Mouse (Mus musculus) cerebellum, postnatal 25 days (tissue): ENCODE data around the gene Ltn1.

ENCODE experiments used
- DNase-seq, 2 experiments: peaks; one replicate each; pipeline ENCODE4 v3.0.0; 2021; ENCODE audit warnings: mixed read lengths in 2 of 2

Ltn1 gene

DNA sequence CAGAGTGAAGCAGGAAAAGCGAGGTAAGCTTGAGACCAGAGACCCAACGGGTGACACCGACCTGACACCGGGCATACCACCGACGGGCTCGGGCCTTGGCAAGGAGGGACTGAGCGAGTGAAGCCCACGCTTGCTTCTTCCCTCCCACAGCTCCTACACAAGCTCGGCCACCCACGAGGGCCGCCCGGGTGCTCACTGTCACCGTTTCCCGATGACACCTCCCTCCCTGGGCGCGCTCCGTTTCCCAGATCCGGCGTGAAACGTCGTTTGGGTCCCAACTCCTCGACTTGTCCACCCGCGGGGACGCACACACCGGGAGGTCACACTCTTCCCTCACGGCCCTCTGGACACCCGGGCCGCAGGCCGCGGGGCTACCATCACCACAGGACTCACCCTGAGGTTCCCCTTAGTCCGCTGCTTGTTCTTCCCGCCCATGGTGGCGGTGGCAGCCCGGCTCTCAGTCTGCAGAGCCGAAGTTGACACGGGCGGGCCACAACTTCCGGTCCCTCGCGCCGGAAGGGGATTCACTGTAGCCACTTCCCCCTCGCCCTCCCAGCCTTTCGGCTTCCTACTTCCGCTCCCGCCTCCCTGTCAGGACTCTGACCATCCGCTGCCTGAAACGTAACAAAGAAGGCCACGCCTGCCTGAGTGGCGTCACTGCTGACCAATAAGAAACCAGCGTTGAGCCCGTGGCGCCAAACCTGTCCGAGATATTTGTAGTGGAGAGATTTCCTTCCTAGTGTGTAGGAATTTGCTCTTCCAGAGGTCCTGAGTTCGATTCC, at the start of gene Ltn1:
Gene Ltn1, minus strand, starts transcription at position 580 of the 782 bp plus-strand sequence.
- peak; percentile 98 to 99 for DNase-seq

DNA sequence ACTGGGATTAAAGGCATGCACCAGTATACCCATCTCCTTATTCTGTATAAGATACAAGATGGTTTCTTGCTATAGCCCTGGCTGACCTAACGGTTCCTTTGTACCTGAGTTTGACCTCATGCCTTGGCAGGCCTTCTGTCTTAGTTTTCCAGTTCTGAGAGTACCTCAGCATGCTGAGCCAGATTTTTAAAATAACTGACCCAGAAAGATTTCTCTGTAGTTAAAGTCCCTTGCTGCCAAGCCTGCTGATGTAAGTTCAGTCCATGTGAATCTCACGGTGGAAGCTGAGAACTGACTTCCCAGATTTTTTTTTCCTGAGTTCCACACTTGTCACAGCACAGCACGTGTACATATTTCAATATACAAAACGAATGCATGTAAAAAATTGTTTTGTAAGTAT, 38.2 kb upstream of the Ltn1 start:
- DNase-seq, result no peak

DNA sequence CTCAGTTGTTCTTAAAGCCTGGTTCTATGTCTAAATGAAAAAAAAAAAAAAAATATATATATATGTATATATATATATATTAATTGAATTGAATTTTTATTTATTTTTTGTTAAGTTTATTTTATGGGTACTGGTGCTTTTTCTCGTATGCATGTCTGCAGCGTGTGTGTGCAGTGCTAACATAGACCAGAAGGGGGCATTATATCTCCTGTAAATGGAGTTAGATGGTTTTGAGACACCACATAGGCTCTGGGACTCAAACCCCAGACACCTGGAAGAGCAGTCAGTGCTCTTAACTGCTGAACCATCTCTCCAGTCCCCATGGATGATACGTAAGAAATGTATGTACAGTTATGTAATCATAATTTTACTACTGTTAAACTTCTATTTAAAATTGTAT, 26.3 kb upstream of the Ltn1 start:
- DNase-seq, result no peak

- DNase-seq, result no peak
Observed at GRCm38 (mm10) chr16:87455180-87455611, 22.8 kb upstream of the Ltn1 start.

DNA sequence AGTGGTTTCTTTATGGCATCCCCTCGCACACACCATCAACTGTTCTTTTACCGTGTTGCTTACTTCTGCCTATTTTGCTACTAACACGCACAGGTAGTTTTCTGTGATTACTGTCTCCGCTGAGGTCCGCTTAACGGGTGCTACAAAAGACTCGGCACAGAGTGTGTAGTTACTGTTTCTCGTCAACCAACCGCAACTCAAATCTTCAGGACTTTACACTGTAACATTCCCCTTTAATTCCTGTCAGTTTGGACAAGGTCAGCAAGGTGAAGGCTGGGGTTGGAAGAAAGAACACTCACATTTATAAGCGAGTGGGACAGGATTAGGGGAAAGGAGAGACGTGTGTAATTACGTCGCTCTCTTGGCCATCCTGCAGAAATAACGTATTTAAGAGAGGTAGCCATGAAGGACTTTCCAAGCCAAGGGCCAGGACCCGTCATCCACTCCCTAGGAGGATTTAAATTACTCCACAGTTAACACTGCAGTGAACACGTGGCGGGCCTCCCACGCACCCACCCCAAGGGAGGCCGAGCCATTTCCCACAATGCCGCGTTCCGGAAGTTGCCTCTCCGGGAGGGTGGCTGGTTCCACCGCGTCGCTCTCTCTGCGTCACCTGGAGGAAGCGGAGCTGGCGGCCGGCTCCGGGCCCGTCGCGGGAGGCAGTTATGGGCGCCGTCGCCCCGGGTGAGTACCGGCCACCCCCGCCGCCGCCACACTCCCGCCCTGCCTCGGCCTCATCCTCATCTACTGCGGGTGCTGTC, 22.2 kb upstream of the Ltn1 start, which contains the start of gene Usp16:
Gene Usp16, plus strand, starts transcription at position 285 of the 761 bp plus-strand sequence.
- DNase-seq, result peak; percentile 96 to 97

- no peak for DNase-seq
Observed at GRCm38 (mm10) chr16:87453226-87453625, 20.8 kb upstream of the Ltn1 start.

- DNase-seq, result no peak
Observed at GRCm38 (mm10) chr16:87445528-87445927, 13.1 kb upstream of the Ltn1 start.

GRCm38 (mm10) chr16:87445110-87445509, 12.7 kb upstream of the Ltn1 start:
- DNase-seq, result no peak

- no peak for DNase-seq
Observed at GRCm38 (mm10) chr16:87444071-87444470, 11.7 kb upstream of the Ltn1 start.

- no peak for DNase-seq
Observed at GRCm38 (mm10) chr16:87443245-87443644, 10.8 kb upstream of the Ltn1 start.

DNA sequence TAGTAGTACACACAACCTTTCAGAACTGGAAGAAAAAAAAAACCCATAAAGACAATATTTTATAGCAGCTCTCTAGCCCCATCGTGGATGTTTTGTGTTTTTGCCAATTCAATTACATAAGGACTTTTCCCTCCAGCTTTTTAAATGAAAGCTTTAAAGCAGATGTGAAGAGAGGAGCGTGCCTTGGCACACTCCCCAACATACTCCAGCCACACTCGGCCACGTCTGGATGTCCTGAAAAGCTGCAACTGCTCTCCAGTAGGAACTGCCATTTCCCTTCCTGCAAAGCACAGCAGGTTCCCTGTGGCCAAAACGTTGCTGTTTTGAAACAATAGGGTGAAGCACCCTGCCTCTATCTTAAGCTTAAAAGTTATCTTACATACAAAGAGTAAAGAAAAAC, 9.9 kb upstream of the Ltn1 start:
- no peak for DNase-seq

DNA sequence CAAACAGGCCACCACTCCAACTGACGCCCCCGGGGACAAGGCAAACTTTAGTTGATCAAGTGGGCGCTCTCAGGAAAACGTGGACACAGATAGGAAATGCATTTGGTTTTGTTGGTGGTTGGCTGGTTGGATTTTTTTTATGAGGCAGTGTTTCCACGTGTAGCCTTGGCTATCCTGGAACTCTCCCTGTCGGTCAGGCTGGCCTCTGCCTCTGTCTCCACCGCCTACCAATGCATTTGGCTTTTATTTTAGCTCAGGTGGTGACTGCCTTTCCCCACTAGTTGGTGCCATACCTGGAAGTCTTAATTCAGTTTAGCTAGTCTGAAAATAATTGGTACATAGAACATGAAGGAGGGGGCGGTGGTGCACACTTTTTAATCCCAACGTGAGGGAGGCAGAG, 8.7 kb upstream of the Ltn1 start:
- peak in 1 of 2 experiments; percentile 31 for DNase-seq

GRCm38 (mm10) chr16:87440184-87440686, 7.8 kb upstream of the Ltn1 start, which contains the start of gene Rwdd2b:
TSS of gene Rwdd2b (minus strand) at chr16:87440573.
- peak; percentile 95 for DNase-seq

- DNase-seq, result no peak
Observed at GRCm38 (mm10) chr16:87438697-87439096, 6.3 kb upstream of the Ltn1 start.

GRCm38 (mm10) chr16:87437096-87437495, 4.7 kb upstream of the Ltn1 start:
- no peak for DNase-seq

GRCm38 (mm10) chr16:87435411-87436205, 3.2 kb upstream of the Ltn1 start:
- no peak for DNase-seq

- no peak for DNase-seq
Observed at GRCm38 (mm10) chr16:87434946-87435345, 2.5 kb upstream of the Ltn1 start.

DNA sequence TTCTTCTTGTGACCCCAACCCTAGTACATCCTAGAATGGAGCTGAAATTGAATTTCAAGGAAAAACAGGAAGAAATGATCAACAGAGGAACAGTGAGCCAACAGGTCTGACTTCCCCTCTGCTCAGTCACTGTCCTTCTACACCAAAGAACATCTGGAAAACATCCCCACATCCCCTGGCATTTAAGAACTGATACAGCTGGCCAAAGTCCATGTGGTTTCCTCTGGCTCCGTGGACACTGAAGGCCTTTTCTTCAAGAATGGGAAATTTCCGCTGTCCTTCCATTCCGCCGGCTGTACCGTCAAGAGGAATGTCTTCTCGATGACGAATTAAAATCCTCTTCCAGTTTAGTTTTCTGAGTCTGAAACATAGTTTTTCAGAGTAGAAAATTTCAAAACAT, 1.9 kb upstream of the Ltn1 start:
- DNase-seq, result no peak

- DNase-seq, result no peak
Observed at GRCm38 (mm10) chr16:87427516-87427915, 4.9 kb downstream of the Ltn1 start.

- no peak for DNase-seq
Observed at GRCm38 (mm10) chr16:87420662-87421061, 11.8 kb downstream of the Ltn1 start.

DNA sequence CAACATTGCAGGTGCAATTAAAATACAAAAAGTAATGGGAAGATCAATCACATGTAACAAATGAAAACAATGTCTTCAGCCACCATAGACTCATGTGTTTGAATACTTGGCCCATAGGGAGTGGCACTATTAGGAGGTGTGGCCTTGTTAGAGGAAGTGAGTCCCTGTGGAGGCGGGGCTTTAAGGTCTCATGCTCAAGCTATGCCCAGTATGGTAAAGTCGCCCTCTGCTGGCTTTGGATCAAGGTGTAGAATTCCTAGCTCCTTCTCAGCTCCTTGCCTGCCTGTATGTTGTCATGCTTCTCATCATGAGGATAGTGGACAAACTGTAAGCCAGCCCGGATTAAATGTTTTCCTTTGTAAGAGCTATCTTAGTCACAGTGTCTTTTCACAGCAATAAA, 27.4 kb downstream of the Ltn1 start:
- DNase-seq, result no peak

- DNase-seq, result peak; percentile 58 to 81
Observed at GRCm38 (mm10) chr16:87393813-87394548, 38.4 kb downstream of the Ltn1 start.
